Mouse (Mus musculus): ENCODE measurements around the gene Lpp.

- TF ChIP-seq CTCF (IDR thresholded peaks at IDR 0.05; ENCODE audit: low read depth, low read length) (no peak), GATA1 (IDR thresholded peaks at IDR 0.05; ENCODE audit: borderline replicate concordance, low read length) (no peak), TAL1 (conservative IDR thresholded peaks at IDR 0.05; ENCODE audit: low read depth, low read length) (no peak), POLR2AphosphoS5 (IDR thresholded peaks at IDR 0.05; ENCODE audit: insufficient replicate concordance, low read depth, low read length) (no peak), GATA2 (IDR thresholded peaks at IDR 0.05; ENCODE audit: borderline replicate concordance, low read depth, low read length) (no peak)
Observed at GRCm38 (mm10) chr16:24434531-24435114, 41.3 kb downstream of the Lpp start.
